Mouse (Mus musculus) hindbrain, embryonic 13.5 days (tissue): ENCODE measurements around the gene Scgb2b18. TPM values are rescaled to one million over a fixed set of nuclear protein-coding genes. Genes with fewer than 3 reads are reported as not detected.
"Not testable (repeated sequence)": the region's sequence is repeated elsewhere in the genome, so short reads cannot be mapped to it uniquely, and the experiment has no call there.

Experiments used
- ATAC-seq: fragments of 200-750 bp; cut with Nextera tagmentation; 2 replicates; pipeline ENCODE4 v1.8.0; 2017; ENCODE audit warnings: moderate TSS enrichment; ENCODE audit not compliant: low FRiP score
- H3K27ac ChIP-seq: fragments of 300-500 bp; sonication (generic); 2 replicates; pipeline ENCODE4 v1.5.1; 2015; ENCODE audit warnings: inconsistent platforms, mild to moderate bottlenecking, moderate library complexity
- H3K27me3 ChIP-seq: fragments of 300-500 bp; sonication (generic); 2 replicates; pipeline ENCODE4 v1.6.1; 2015; ENCODE audit warnings: mild to moderate bottlenecking, inconsistent platforms
- H3K36me3 ChIP-seq: fragments of 300-500 bp; sonication (generic); 2 replicates; pipeline ENCODE4 v1.6.1; 2015; ENCODE audit warnings: mild to moderate bottlenecking, inconsistent platforms
- H3K4me1 ChIP-seq: fragments of 300-500 bp; sonication (generic); replicated peaks from 2 replicates; pipeline ENCODE4 v1.6.1; 2015; ENCODE audit warnings: inconsistent platforms
- H3K4me2 ChIP-seq: fragments of 300-500 bp; sonication (generic); 2 replicates; pipeline ENCODE4 v1.6.1; 2015; ENCODE audit warnings: inconsistent platforms, mild to moderate bottlenecking, moderate library complexity
- H3K4me3 ChIP-seq: fragments of 300-500 bp; sonication (generic); 2 replicates; pipeline ENCODE4 v1.5.1; 2015; ENCODE audit warnings: mild to moderate bottlenecking, inconsistent platforms
- H3K9ac ChIP-seq: fragments of 300-500 bp; sonication (generic); 2 replicates; pipeline ENCODE4 v1.6.1; 2015; ENCODE audit warnings: mild to moderate bottlenecking, inconsistent platforms
- H3K9me3 ChIP-seq: fragments of 300-500 bp; sonication (generic); 2 replicates; pipeline ENCODE4 v1.6.1; 2016; ENCODE audit warnings: inconsistent platforms
- WGBS: fragments of 180-500 bp; shearing (Covaris S2); methylation state at CpG from one replicate; pipeline ENCODE4 v1.1.7; 2015; 5-methylcytosine and 5-hydroxymethylcytosine counted together
- polyA plus RNA-seq: library from polyadenylated mRNA; unstranded; fragments of >200 nt; fragmentation: Nextera tagmentation; extraction: Ambion mirVana; gene quantifications from 2 replicates; pipeline ENCODE4 v1.2.1, GENCODE M21; 2015

Gene Scgb2b18
- polyA plus RNA-seq = not detected in 2 replicates

DNA sequence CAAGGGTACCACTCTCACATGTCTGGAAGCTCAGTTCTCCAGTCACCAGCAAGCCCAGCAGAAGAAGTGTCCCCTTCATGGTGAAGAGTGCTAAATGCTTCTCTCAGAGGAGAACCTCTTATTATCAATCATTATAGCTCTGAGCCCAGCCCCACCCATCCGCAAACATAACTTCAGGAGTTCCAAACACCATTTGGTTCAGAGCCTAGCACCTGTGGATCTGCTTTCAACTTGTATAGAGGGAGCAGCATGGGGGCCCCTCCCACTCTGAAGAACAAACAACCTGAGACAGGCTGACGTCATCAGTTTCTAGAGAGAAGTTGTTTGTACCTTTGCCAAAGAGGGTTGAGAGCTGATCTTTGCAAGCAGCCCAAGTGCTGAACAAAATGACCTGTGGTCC, at the start of gene Scgb2b18:
Scgb2b18 (minus strand) TSS at position 101 of the 400 bp plus-strand sequence.
- not testable (repeated sequence) for H3K4me1 ChIP-seq, H3K4me2 ChIP-seq, ATAC-seq, H3K9me3 ChIP-seq, H3K4me3 ChIP-seq, H3K27ac ChIP-seq, H3K9ac ChIP-seq, H3K27me3 ChIP-seq, H3K36me3 ChIP-seq
- WGBS = 93% methylated on average over 2 of the region's 2 CpGs

DNA sequence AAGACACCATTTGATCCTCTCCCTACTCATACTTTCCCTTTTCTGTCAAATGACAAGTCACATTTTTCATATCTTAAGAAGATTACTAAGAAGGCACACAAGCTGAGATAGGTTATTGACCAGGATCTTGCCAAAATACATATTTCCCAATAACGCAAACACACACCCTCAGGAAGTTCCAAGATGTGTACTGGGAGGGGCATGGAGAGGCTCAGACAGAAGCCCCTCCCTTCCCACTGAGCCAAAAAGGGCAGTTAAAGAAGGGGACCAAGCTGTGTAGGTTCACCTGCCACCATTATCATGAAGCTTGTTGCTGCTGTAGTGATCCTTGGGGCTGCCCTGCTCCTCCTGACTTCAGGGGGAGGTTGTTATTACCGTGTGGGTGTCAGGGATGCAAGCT, 11.6 kb upstream of the Scgb2b18 start, which contains the start of gene Scgb1b18:
Scgb1b18 (plus strand) TSS at position 301 of the 400 bp plus-strand sequence.
- H3K27ac ChIP-seq, H3K27me3 ChIP-seq, H3K36me3 ChIP-seq, H3K4me2 ChIP-seq, H3K4me1 ChIP-seq, H3K9ac ChIP-seq, H3K4me3 ChIP-seq, H3K9me3 ChIP-seq, ATAC-seq: not testable (repeated sequence)
- WGBS = no CpG with 5 or more reads among the region's 2 CpGs

Other genes with a start within 250 kb of the Scgb2b18 start
- not detected in 2 replicates for gene Scgb2b17, start 117.3 kb downstream of the Scgb2b18 start, polyA plus RNA-seq
- not detected in 2 replicates for gene Scgb1b17, start 110.4 kb downstream of the Scgb2b18 start, polyA plus RNA-seq
- not detected in 2 replicates for gene Scgb1b18, start 11.7 kb upstream of the Scgb2b18 start, polyA plus RNA-seq
- gene Scgb2b19, start 106.5 kb upstream of the Scgb2b18 start, polyA plus RNA-seq = not detected in 2 replicates
- not detected in 2 replicates for gene Scgb1b19, start 113.4 kb upstream of the Scgb2b18 start, polyA plus RNA-seq
- not detected in 2 replicates for gene Scgb2b20, start 192.5 kb upstream of the Scgb2b18 start, polyA plus RNA-seq
- gene Scgb1b20, start 199.4 kb upstream of the Scgb2b18 start, polyA plus RNA-seq = not detected in 2 replicates